Mouse (Mus musculus) G1E (cell line): ENCODE results near the gene Ptpn6.

ENCODE experiments used
- CTCF ChIP-seq: IDR thresholded peaks from 2 replicates; pipeline ENCODE4 v1.5.1; 2012; ENCODE audit warnings: low read depth, low read length, inconsistent platforms, mixed read lengths
- GATA1 ChIP-seq: IDR thresholded peaks from 2 replicates; pipeline ENCODE4 v1.6.1; 2012; ENCODE audit warnings: borderline replicate concordance, low read length, inconsistent platforms, mixed read lengths
- GATA2 ChIP-seq: IDR thresholded peaks from 2 replicates; pipeline ENCODE4 v1.6.1; 2012; ENCODE audit warnings: low read depth, low read length, inconsistent platforms, borderline replicate concordance
- POLR2AphosphoS5 ChIP-seq: IDR thresholded peaks from 2 replicates; pipeline ENCODE4 v1.6.1; 2012; ENCODE audit warnings: low read depth, low read length, inconsistent platforms; ENCODE audit not compliant: insufficient replicate concordance
- TAL1 ChIP-seq: conservative IDR thresholded peaks from 2 replicates; pipeline ENCODE4 v1.6.1; 2012; ENCODE audit warnings: low read depth, low read length, inconsistent platforms, mixed read lengths

- TF ChIP-seq CTCF (no peak), TAL1 (no peak), GATA1 (no peak), GATA2 (no peak), POLR2AphosphoS5 (no peak)
Observed at GRCm38 (mm10) chr6:124728621-124729020, 9.9 kb downstream of the Ptpn6 start.
